Mouse (Mus musculus) hindbrain, embryonic 13.5 days (tissue): ENCODE results near the gene Gm6465. TPM values are rescaled to one million over a fixed set of nuclear protein-coding genes. Genes with fewer than 3 reads are reported as not detected.
"Not testable (repeated sequence)": the region's sequence is repeated elsewhere in the genome, so short reads cannot be mapped to it uniquely, and the experiment has no call there.

Source experiments
- ATAC-seq: fragments of 200-750 bp; cut with Nextera tagmentation; 2 replicates; pipeline ENCODE4 v1.8.0; 2017; ENCODE audit warnings: moderate TSS enrichment; ENCODE audit not compliant: low FRiP score
- H3K27ac ChIP-seq: fragments of 300-500 bp; sonication (generic); 2 replicates; pipeline ENCODE4 v1.5.1; 2015; ENCODE audit warnings: inconsistent platforms, mild to moderate bottlenecking, moderate library complexity
- H3K27me3 ChIP-seq: fragments of 300-500 bp; sonication (generic); 2 replicates; pipeline ENCODE4 v1.6.1; 2015; ENCODE audit warnings: mild to moderate bottlenecking, inconsistent platforms
- H3K36me3 ChIP-seq: fragments of 300-500 bp; sonication (generic); 2 replicates; pipeline ENCODE4 v1.6.1; 2015; ENCODE audit warnings: mild to moderate bottlenecking, inconsistent platforms
- H3K4me1 ChIP-seq: fragments of 300-500 bp; sonication (generic); replicated peaks from 2 replicates; pipeline ENCODE4 v1.6.1; 2015; ENCODE audit warnings: inconsistent platforms
- H3K4me2 ChIP-seq: fragments of 300-500 bp; sonication (generic); 2 replicates; pipeline ENCODE4 v1.6.1; 2015; ENCODE audit warnings: inconsistent platforms, mild to moderate bottlenecking, moderate library complexity
- H3K4me3 ChIP-seq: fragments of 300-500 bp; sonication (generic); 2 replicates; pipeline ENCODE4 v1.5.1; 2015; ENCODE audit warnings: mild to moderate bottlenecking, inconsistent platforms
- H3K9ac ChIP-seq: fragments of 300-500 bp; sonication (generic); 2 replicates; pipeline ENCODE4 v1.6.1; 2015; ENCODE audit warnings: mild to moderate bottlenecking, inconsistent platforms
- H3K9me3 ChIP-seq: fragments of 300-500 bp; sonication (generic); 2 replicates; pipeline ENCODE4 v1.6.1; 2016; ENCODE audit warnings: inconsistent platforms
- WGBS: fragments of 180-500 bp; shearing (Covaris S2); methylation state at CpG from one replicate; pipeline ENCODE4 v1.1.7; 2015; 5-methylcytosine and 5-hydroxymethylcytosine counted together
- polyA plus RNA-seq: library from polyadenylated mRNA; unstranded; fragments of >200 nt; fragmentation: Nextera tagmentation; extraction: Ambion mirVana; gene quantifications from 2 replicates; pipeline ENCODE4 v1.2.1, GENCODE M21; 2015

Gene Gm6465
- polyA plus RNA-seq = not detected in 2 replicates

DNA sequence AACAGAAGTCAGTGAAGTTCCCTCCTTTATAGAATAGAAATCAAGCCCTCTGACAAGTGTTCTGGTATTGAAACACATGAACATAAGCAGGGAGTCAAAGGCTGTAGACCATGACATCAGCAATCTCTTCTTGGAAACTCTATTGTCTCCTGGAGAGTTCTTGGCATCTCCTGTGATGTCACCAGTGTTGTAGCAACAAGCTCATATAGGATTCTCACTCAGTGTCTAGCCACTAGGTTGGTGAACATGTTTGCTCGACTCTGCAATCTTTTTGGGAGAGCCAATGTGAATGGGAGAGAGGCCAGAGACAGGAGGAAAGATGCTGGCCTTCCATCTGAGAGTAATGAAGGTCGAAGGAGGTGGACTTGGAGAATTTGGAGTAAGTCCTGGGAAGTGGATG, at the start of gene Gm6465:
Gene Gm6465 (plus strand): TSS at position 301 of the 400 bp plus-strand sequence.
- not testable (repeated sequence) for H3K27me3 ChIP-seq, H3K9me3 ChIP-seq, H3K36me3 ChIP-seq, H3K9ac ChIP-seq, H3K4me2 ChIP-seq, H3K4me3 ChIP-seq, ATAC-seq, H3K4me1 ChIP-seq, H3K27ac ChIP-seq
- WGBS = 56% methylated on average over 2 of the region's 2 CpGs

DNA sequence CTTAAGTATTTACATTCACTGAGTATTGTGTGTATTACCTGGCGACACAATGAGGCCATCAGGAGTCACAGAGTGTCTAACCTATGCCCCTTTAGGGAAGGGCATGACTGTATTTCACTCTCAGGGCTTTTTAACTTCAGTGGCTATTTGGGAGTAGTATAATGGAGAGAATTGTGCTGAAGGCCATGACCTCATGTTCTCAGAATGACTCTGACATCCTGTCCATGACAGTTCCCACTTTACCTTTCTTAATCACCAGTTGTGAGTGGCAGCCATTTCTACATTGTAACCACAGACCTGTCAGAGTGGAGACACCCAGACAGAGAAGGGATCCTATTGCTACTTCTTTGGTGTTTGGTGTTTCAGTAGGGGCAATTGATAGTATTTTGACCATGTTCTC, 485 bp downstream of the Gm6465 start:
- H3K4me1 ChIP-seq, H3K9me3 ChIP-seq, H3K9ac ChIP-seq, ATAC-seq, H3K4me3 ChIP-seq, H3K4me2 ChIP-seq, H3K36me3 ChIP-seq, H3K27me3 ChIP-seq, H3K27ac ChIP-seq: not testable (repeated sequence)
- WGBS = 85% methylated on average over 1 of the region's 1 CpGs

DNA sequence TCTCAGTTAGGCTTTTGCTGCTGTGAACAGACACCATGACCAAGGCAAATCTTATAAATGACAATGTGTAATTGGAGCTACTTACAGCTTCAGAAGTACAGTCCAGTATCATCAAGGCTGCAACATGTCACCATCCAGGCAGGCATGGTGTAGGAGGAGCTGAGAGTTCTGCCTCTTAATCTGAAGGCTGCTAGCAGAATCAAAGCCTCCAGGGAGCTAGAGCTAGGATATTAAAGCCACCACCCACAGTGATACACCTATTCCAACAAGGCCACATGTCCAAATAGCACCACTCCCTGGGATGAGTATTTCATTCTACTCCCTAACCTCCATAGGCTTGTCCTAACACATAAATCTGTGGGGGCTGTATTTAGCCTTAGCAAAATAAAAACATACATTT, 12.6 kb downstream of the Gm6465 start:
- not testable (repeated sequence) for H3K4me3 ChIP-seq, H3K36me3 ChIP-seq, H3K9me3 ChIP-seq, H3K27ac ChIP-seq, H3K27me3 ChIP-seq, H3K4me1 ChIP-seq, H3K9ac ChIP-seq, H3K4me2 ChIP-seq, ATAC-seq

Other genes with a start within 250 kb of the Gm6465 start
- gene Gm8922, start 163.6 kb upstream of the Gm6465 start, polyA plus RNA-seq = not detected in 2 replicates
- not detected in 2 replicates for gene Gm8926, start 75.0 kb upstream of the Gm6465 start, polyA plus RNA-seq
- gene 4933402N22Rik, start 72.5 kb downstream of the Gm6465 start, polyA plus RNA-seq = not detected in 2 replicates